Mouse (Mus musculus): ENCODE results near the gene Casp9. TPM values are rescaled to one million over a fixed set of nuclear protein-coding genes. Genes with fewer than 3 reads are reported as not detected.

Gene Casp9
- 19.8 and 22.2 TPM in 2 replicates for total RNA-seq (2015; ENCODE audit: low replicate concordance)
- total RNA-seq (2017; ENCODE audit: low replicate concordance): 10.4 and 19.3 TPM in 2 replicates

DNA sequence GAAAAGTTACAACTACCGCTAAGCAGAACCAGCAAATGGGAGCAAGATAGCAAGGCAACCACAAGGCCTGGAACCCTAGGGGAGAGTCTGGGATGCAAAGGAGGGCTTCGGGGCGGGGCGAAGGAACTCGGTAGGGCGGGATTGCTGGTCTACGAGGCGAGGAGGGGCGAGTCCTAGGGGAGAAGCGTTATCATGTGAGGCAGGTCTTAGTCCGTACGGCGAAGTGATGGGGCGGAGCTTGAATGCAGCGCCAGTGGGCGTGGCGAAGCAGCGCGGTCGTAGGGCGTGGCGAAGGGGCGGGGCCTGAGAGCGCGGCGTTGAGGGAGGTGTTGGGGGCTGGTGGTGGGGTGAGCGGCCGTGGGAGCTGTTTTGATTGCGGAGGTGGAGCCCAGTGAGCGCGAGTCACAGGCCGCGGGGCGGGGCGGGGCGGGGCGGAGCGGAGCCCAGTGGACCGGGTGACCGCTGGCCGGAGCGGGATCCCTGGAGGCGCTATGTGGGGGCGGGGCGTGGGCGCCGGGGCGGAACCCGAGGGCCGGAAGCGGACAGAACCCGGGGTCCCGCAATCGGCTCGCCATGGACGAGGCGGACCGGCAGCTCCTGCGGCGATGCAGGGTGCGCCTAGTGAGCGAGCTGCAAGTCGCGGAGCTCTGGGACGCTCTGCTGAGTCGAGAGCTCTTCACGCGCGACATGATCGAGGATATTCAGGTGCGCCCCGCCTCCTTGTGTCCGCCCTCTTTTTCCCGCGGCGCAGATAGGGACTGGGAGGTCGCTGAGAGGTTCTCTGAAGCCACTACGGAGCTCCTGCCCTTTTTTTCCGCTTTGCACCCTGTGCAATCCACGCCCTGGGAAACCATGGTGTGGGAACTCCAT, at the start of gene Casp9:
TSS of gene Casp9 (plus strand) at position 331 of the 870 bp plus-strand sequence.
- ATAC-seq (replicated peaks; ENCODE audit: low FRiP score, poor library complexity, severe bottlenecking): peak; percentile 80

DNA sequence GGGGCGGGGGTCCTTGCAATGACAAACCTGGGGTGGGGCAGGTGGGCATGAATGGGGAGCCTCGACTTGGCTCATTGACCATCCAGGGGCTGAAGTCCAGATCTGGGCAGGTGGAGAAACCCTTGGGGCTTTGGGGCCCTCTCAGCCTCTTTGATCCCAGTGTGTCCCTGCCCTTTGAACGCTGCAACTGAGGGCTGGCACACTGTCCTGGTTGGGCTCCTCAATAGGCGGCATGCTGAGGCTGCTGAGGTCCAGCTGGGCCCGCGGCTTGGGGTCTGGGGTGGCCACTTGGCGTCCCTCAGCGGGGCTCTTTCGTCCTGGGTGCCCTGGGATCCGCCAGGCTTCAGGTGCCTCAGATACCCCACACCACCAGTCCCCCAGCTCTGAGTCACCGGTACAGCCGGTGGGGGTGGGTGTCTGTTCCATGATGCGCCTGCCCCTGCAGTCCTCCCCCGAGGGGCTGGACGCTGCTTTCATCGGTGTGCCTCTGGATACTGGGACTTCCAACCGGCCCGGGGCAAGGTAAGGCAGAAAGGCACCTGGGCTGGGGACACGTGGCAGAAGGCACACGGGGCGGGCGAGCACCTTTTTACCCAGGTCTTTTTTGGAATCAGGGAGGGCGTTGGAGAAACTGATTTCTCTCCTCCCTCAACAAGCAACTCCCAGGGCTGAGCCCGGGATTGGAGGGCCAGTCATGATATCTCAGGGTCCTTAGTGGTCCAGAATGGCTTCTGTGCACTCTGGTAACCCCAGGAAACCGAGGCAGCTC, 46.6 kb upstream of the Casp9 start, which contains the start of gene Agmat:
TSS of gene Agmat (plus strand) at position 95 of the 769 bp plus-strand sequence.
- no peak for ATAC-seq (replicated peaks; ENCODE audit: low FRiP score, poor library complexity, severe bottlenecking)

DNA sequence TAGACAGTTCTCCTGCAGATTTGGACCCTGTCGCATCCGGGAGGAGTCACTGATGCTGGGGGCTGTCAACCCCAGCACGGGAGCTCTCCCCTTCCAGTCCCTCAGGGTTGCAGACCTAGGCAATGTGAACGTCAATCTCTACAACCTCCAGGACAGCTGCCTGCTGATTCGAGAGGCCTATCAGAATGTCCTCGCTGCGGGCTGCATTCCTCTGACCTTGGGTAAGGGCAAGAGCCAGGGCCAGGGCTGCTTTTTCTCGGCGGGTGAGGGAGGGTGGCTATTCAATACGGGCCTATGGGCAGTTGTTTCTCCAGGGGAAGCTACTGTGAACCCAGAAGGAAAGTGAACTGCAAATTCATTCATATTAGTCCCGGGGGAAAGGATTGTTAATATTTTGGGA, 43.9 kb upstream of the Casp9 start:
- no peak for ATAC-seq (replicated peaks; ENCODE audit: low FRiP score, poor library complexity, severe bottlenecking)

DNA sequence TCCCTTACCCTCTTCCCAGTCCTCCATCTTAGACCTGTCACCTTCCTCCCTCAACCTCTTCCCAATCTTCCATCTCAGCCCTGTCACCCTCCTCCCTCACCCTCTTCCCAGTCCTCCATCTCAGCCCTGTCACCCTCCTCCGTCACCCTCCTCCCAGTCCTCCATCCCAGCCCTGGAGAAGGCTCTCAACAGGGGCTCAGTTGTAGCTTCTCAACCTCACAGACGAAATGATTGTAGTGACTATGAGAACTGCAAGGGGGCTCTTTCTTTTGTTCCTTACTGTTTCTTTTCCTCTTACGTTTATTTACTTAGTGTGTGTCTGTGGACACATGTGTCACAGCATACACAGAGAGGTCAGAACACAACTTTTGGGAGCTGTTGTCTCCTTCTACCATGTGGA, 42.6 kb upstream of the Casp9 start:
- ATAC-seq (replicated peaks; ENCODE audit: low FRiP score, poor library complexity, severe bottlenecking): peak; percentile 8; the same call in 1 of the 2 replicates

DNA sequence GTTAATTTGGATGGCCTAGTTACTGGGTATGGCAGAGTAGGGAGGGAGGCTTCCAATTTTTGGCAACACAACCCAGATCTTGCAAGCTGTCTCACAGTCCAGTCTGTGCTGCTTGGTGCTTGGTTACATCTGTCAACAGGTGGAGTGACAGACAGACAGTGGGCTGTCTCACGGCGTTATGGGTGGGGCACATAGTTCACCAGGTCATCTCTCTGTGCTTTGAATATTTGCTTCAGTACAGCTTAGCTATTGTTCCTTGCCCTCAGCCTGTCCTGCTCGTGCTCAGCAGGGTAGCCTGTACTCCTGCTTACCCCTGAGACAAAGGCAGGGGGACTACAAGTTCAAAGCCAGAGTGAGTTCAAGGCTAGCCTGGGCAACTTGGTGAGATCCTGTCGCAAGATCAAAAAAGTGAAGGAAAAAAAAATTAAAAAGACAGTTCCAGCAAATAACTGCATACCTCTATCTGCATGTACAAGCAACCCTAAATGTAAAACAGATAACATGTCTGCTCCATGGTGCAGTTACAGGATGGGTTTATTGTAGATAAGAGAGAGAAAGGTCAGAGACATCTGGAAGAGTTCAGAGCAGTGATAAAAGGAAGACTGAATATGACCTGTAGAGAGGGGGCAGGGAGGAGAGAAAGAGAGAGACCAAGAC, 41.9 kb upstream of the Casp9 start:
- ATAC-seq (replicated peaks; ENCODE audit: low FRiP score, poor library complexity, severe bottlenecking): peak; percentile 79

DNA sequence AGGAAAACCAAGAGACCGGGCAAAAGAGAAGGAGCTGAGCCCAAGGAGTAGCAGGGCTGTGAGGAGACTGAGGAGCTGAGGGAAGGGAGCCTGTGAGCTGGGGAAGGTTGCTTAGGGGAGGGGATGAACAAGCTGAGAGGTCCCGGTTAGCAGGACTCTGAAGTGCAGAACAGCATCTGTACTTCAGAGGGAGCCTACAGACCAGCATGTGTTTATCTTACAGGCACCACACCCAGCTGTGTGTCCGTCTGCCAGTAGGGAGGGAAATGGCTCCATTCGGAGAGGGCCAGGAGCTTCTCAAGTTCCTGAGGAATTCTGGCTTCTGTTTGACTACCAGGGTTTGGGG, 41.4 kb upstream of the Casp9 start:
- peak; percentile 85 for ATAC-seq (replicated peaks; ENCODE audit: low FRiP score, poor library complexity, severe bottlenecking)

DNA sequence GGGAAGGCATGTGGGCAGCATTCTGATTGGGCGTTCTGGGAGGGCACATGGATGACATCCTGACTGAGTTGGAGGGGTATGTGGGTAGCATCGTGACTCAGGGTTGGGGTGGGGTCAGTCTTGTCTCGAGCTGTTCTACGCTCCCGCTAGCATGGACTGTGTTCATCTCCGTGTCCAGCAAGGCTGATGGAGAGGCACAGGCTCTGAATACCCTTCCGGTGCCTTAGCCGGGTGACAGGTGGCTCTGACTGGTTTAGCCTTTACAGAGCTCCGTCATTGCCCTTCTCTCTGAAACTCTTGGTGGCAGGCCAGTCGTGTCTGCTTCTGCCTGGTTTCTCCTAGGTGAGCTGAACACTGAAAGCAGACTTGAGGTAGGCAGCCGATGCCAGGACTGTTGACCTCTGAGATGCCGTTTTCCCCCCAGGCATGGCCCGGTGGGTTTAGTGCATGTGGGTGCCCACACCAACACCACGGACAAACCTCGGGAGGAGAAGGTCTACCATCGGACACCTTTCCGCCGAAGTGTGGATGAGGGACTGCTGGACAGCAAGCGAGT, 38.0 kb upstream of the Casp9 start:
- no peak for ATAC-seq (replicated peaks; ENCODE audit: low FRiP score, poor library complexity, severe bottlenecking)

DNA sequence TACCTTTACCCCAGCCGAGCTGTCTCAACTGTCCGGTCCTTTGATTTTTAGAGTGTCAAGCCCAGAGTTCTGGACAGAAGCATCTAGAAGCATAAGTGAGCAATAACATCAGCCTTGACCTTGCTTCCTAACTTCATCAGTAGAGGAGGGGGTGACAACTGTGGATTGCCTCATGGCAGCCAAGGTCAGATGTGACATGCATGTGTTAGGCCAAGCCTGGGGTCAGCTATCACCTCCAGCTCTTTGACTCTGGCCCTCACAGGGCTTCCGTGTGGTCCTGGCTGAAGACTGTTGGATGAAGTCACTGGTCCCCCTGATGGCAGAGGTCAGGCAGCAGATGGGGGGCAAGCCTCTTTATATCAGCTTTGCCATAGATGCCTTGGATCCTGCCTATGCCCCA, 36.3 kb upstream of the Casp9 start:
- no peak for ATAC-seq (replicated peaks; ENCODE audit: low FRiP score, poor library complexity, severe bottlenecking)

DNA sequence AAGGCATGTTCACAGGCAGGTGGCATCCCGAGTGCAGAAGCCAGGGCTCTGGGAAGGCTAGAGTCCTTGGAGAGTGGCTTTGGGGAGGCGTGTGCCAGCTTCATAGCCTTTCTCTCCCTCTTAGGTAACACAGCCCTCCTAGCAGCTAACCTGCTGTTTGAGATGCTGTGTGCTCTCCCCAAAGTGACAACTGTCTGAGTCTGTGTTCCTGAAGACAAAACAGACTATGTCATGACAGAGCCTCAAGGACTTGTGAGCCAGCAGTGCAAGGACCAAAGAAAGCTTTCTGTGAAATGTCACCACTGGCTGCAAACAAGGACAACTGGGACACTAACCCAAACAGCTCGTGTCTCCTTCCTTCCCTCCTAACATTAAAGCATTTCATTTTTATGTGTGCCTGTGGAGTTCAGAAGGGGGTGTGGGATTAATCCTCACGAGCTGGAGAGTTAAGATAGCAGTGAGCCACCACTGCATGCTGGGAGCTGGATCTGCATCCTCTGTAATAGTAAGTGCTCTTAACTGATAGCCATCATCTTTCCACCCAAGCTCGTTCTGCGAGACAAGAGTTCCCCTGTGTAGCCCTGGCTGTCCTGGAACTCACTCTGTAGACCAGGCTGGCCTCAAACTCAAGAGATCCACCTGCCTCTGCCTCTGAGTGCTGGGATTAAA, 34.4 kb upstream of the Casp9 start:
- peak; percentile 92 for ATAC-seq (replicated peaks; ENCODE audit: low FRiP score, poor library complexity, severe bottlenecking)

DNA sequence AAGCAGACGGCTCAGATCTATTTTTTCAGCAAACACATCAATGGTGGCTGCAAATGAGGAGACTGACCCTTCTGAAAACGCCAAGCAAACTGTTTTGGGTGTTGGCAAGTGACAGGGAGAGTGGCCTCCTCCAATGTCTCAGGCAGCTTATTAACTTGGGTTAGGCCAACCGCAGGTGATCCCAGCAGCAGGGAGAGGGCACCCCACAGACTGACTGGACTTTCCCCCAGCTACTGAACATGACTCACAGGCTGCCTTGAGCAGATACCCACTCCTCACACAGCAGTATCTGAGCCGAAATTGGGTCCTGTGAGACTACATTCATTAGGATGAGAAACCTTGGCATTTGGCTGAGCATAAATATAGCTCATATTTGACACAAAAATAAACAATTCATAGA, 32.5 kb upstream of the Casp9 start:
- no peak for ATAC-seq (replicated peaks; ENCODE audit: low FRiP score, poor library complexity, severe bottlenecking)

DNA sequence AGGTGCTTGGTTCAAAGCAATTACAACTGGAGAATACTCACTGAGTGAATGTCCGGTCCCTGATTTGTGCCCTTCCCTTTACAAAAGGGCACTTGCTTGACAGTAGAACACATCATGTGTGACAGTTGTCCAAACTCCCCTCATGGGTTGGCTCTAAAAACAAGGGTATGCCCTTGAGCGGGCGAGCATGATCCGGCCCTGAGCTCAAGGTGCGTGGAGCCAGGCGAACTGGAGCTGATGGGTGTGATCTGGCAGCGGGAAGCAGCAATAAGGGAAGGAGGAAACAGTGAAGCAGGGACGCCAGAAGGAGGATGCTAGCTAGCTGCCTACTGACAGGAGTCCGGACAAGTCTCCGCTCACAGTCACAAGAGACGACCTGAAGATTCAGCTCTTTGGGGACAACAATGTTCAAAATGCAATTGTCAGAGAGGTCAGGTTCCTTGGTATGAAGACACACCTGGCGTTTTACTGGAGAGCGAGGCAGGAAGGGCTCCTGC, 31.3 kb upstream of the Casp9 start:
- ATAC-seq (replicated peaks; ENCODE audit: low FRiP score, poor library complexity, severe bottlenecking): no peak

DNA sequence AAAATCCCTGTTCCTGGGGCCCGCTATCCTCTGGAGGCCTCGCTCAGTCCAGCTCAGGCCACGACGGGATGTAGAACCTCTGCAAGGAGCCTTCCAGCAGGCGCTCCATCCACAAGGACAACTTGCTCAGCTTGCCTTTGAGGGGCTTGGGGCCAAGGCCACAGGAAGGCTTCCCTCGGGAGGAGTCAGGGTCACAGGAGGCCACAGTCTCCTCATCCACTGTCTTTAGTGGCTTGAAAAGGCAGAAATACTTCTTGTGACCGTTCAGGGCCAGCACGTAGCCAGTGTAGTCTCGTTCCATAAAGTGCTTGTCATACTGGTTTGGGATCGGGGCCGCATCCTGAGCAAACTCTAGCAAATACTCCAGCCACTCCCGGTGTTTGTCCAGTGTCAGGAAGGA, 29.9 kb upstream of the Casp9 start:
- no peak for ATAC-seq (replicated peaks; ENCODE audit: low FRiP score, poor library complexity, severe bottlenecking)

DNA sequence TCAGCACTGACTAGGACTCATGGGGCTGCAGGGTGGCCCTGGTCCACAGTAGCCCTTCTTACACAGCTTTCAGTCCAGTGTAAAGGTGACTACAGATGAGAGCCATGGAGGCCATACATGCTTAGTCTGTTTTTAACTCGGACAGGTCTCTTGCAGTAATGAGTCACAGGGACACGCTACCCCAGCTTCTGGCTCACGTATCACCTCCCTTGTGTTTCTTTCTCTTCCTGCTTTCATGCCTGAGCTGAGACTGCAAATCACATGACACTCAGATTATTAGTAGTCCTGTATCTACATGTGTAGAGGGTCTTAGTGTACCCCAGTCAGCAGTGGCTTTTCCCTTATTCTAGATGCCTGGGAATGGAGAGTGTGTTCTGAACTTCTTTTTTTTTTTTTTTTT, 28.4 kb upstream of the Casp9 start:
- no peak for ATAC-seq (replicated peaks; ENCODE audit: low FRiP score, poor library complexity, severe bottlenecking)

DNA sequence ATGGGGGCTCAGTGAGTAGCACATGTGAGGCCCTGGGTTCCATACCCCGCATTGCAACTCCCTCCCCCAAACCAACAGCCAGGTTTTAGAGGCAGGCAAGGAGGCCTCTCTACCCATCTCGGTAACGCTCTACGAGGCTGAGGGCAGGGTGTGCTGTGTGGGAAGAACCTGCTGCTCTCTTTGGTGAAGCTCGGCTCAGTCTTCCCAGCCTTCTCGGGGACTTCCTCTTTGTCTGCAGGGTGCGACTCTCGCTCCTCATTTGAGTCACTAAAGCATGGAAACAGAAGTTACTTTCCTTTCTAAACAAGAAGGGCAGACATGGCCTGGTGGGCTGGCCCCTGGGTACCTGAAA, 27.1 kb upstream of the Casp9 start:
- no peak for ATAC-seq (replicated peaks; ENCODE audit: low FRiP score, poor library complexity, severe bottlenecking)

DNA sequence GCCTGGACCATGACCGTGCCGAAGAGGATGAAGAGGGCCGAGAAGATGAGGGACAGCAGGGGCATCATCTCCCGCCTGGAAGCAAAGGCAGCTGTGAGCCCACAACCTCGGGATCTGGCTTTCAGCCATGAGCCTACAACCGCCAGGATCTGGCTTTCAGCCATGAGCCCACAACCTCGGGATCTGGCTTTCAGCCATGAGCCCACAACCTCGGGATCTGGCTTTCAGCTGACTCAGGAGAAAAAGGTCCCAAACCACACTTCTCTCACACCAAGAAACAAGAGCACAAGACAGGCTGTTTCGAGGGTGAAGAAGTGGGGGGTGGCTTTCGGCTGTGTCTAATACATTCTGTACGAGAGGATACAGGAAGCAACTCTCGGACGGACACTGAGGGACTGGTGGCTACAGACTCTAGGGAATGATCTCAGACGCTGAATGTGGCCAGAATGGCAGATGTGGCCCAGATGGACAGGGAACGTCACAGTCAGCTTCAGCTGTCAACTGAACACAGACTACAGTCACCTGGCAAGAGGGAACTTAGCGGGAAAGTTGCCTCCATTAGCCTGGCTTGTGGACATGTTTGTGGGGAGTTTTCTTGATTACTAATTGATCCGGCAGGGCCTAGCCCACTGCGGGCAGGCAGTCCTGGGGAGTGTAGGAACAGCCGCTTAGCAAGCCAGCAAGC, 26.6 kb upstream of the Casp9 start:
- ATAC-seq (replicated peaks; ENCODE audit: low FRiP score, poor library complexity, severe bottlenecking): peak; percentile 27; the same call in 1 of the 2 replicates

DNA sequence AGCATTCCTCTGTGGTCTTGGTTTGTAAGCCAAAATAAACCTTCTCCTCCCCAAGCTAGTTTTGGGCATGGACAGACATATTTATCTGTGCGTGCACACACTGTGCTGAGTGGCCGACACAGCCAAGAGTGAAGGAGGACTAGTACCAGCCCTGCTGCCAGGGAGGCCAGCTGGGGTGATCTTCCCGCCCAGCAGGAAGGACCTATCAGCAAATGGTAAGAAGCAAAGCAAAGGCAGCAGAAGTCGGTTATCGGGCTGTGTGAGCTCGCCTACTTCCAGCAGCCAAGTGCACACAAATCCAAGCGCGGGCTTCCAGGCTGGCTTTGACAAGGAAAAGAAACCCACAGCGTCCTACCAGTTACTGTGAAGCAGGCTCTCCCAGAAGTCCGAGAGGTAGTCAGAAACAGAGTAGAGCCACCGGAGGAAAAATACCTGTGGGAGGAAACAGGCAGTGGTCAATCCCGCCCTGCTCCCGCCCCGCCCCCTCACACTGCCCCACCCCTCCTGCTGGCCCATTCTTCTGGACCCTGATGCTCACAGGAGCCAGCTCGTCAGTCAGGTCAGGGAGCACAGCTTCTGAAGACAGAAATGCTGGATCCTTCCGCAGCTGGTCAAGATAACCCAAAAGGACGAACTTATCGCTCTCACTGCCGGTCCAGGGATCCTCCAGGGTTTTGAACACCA, 25.9 kb upstream of the Casp9 start:
- ATAC-seq (replicated peaks; ENCODE audit: low FRiP score, poor library complexity, severe bottlenecking): peak; percentile 92

DNA sequence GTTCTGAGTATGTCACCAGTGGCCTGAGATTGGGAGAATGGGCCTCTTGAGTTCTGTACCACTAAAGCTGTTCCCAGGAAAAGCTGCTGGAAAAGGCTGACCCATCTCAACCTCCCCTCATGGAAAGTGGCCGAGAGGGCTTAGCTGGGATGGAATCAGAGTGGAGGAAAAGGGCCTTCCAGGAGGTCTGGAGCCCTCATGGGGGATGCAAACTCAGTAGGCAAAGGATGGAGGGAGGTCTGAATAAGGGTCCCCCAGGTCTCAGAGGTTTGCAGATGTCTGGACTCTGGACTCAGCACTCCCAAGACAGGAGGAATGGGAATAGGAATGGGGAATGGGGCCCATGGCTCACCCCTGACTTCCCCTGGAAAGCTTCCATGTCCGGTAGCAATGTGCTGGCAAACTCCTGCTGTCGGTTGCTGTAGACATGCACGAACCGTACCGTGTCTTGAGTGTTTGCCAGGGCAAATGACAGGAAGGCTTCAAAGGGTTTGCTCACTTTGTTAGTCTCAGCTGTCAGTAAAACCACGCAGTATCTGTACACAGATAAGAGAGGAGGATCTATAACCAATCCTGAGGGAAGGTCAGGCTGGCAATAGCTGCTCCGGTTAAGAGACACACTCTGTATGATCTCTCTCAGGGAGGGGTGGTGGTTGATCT, 23.8 kb upstream of the Casp9 start:
- ATAC-seq (replicated peaks; ENCODE audit: low FRiP score, poor library complexity, severe bottlenecking): no peak

DNA sequence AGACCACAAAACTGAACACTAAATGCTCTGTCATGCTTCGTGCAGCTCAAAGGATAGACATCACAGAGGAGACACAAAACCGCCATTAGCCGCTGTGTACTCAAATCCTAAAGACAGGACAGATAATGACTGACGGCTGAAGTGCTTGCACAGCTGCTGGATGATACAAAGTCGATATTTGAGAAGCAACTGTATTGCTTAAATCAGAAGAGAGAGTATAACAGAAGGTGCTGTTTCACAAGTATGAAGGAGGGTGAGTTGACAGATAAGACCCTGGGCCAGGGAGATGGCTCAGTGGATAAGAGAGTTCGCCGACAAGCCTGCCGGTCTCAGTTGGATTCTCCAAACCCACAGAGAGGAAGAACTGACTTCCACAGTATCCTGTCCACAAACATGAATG, 21.6 kb upstream of the Casp9 start:
- no peak for ATAC-seq (replicated peaks; ENCODE audit: low FRiP score, poor library complexity, severe bottlenecking)
